Mouse (Mus musculus): ENCODE results near the gene Lamc1.
A peak's percentile ranks its signal among the peaks of the same experiment; 100 is the strongest.
"Not testable (repeated sequence)": the region's sequence is repeated elsewhere in the genome, so short reads cannot be mapped to it uniquely, and the experiment has no call there.

Gene Lamc1

DNA sequence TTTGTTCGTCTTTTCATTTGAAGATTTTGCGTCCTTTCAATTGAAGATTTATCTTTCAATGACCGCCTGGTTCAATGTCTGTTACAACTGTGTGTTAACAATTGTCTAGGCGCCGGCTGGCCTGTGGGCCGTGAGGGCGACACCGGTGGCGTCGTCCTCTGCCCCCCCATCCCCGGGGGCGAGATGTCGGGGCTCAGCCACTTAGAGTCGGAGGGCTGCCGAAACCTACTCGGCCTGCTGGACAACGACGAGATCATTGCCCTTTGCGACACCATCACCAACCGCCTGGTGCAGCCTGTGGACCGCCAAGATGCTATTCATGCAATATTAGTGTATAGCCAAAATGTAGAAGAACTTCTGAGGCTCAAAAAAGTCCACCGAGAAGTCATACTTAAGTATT is 27.3 kb downstream of the Lamc1 start:
- DNase-seq (ENCODE audit: low read depth, low spot score), result not testable (repeated sequence)

DNA sequence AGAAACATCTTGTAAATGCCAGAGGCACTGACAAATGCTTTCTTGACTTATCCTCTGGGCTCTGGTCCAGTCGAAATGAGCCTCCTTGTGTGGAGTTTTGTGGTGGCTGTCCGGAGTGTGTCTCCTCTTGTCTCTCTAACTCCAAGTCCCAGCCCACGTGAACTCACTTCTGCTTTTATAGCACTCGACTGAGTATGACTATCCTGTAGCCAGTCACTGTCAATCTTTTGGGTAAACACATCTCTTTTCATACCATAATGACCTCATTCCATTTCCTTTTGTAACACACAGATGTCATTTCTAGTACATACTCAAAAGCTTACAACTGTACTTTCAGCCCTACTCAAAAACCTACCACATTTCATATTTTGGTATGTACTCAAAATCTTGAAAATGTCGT is 33.1 kb downstream of the Lamc1 start:
- peak; percentile 40 for DNase-seq (ENCODE audit: low read depth, low spot score)

- DNase-seq (ENCODE audit: low read depth, low spot score), result not testable (repeated sequence)
These were observed 34.7 kb downstream of the Lamc1 start for GRCm38 (mm10) chr1:153297774-153298363.

GRCm38 (mm10) chr1:153296035-153296434 is 36.6 kb downstream of the Lamc1 start:
- no peak for DNase-seq (ENCODE audit: low read depth, low spot score)

- DNase-seq (ENCODE audit: low read depth, low spot score), result no peak
These were observed 39.7 kb downstream of the Lamc1 start for GRCm38 (mm10) chr1:153292892-153293291.

DNA sequence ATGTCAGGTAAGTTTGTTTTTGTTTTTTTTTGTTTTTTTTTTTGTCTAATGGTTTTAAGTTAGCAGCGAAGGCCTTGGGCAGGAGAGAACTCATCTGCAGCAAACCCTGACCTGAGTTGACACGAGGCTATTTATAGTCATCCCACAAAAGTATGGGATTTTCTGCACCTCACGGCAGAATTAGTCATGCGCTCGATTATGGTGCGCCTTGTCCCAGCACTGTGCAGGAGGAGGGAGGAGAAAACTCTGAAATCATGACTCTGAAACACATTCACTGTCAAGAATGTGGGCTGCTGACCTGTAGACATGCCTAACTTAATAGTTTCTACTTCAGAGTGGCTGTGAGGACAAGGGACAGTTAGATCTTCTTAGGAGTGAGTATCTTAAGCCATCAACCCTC is 40.4 kb downstream of the Lamc1 start:
- DNase-seq (ENCODE audit: low read depth, low spot score), result no peak

DNA sequence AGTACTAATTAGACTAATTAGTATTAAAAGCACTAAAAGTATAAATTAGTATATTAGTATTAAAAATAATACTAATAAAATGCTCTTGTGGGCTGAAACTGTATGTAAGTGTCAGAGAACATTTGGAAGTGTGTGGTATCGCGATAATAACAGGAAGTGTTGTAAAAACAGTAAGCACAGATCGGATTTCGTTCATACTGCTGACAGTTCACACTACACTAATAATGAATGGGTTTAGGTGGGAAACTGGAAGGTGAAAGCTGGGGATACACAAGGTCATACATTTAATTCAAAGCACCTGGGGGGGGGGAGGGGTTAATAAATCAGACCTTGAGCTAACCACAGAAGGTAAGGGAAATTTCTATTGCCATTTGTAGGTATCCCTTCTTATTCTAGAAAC is 41.2 kb downstream of the Lamc1 start:
- no peak for DNase-seq (ENCODE audit: low read depth, low spot score)

DNA sequence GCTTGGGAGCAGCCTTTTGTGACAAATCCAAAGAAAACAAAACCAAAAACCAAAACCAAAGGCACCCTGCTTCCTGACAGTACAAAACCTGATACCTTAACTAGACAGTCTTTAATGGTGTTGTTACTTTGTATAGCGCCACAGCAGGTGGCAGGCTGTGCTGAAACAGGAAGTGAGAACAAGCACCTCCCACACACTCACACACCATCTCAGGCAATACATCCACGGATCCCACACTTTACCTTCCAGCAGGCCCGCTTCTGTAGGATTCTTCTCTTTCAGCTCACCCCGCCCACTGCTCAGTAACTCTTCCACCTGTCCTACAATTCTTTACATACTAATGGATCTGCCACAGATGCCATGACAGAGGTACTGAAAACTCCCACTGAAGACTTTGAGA is 44.6 kb downstream of the Lamc1 start:
- peak; percentile 77 for DNase-seq (ENCODE audit: low read depth, low spot score)

DNA sequence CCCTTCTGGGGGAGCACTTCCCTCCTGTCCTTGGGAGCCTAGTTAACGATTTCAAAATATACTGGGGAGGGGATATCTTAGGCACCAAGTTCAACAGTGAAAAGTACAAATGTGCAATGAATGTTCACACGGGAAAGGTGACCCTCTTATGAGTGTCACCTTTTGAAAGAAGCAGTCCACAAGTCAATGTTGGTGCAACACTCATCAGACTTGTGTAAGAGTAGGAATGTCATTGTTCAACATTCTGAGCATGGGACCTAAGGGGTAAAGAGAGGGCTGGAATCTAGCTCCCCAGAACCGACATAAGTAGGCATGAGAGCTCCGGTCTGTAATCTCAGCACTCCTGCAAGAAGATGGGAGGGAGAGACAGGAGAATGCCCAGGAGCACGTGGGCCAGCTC is 45.1 kb downstream of the Lamc1 start:
- DNase-seq (ENCODE audit: low read depth, low spot score), result peak; percentile 11

- no peak for DNase-seq (ENCODE audit: low read depth, low spot score)
These were observed 46.4 kb downstream of the Lamc1 start for GRCm38 (mm10) chr1:153286216-153286615.

- DNase-seq (ENCODE audit: low read depth, low spot score), result no peak
These were observed 47.4 kb downstream of the Lamc1 start for GRCm38 (mm10) chr1:153285188-153285587.

DNA sequence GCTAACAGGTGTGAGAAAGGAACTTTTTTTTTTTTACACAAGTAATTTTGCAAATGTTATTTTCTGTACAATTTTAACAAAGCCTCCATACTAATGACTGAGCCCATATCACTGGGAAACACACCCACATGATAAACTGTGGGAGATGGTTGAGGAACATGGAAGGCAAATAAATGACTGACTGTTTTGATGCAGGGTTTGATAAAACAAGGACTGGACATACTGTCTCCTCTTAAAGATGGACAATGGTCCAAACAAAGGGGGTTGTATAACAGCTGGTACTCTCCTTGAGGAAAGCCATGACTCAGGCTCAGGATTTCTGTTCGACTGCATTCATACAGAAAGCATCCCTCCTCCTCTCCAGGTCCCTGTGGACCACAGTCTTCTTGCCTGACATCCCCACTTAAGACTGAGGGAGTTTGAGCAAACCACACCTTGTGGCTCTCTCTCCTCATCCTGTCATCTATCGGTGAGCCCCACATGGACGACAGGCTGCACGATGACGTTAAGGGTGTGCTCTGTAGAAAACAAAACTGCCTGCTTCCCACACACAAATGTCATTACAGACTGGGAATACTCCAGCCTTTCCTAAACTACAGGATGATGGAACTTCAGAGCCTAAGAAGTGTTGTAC is 50.1 kb downstream of the Lamc1 start:
- DNase-seq (ENCODE audit: low read depth, low spot score), result no peak

DNA sequence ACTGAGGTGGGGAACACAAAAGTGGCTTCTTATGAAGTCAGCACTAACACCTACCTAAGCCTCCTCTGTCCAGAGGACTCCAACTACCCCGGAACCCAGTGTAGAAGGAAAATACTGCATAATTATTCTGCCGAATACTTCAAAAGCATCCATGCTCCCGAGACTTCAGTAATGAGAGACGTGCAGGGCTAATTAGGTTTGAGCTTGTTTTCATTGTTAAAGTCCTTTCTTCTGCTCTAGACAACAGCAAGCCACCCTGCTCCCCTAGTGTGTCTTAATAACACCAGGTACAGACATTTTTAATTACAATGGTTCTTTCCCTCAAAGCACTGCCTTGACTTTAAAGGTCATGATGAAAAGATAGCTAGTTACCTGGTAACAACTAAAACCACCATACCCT is 51.1 kb downstream of the Lamc1 start:
- no peak for DNase-seq (ENCODE audit: low read depth, low spot score)

- no peak for DNase-seq (ENCODE audit: low read depth, low spot score)
These were observed 52.2 kb downstream of the Lamc1 start for GRCm38 (mm10) chr1:153280411-153280810.

DNA sequence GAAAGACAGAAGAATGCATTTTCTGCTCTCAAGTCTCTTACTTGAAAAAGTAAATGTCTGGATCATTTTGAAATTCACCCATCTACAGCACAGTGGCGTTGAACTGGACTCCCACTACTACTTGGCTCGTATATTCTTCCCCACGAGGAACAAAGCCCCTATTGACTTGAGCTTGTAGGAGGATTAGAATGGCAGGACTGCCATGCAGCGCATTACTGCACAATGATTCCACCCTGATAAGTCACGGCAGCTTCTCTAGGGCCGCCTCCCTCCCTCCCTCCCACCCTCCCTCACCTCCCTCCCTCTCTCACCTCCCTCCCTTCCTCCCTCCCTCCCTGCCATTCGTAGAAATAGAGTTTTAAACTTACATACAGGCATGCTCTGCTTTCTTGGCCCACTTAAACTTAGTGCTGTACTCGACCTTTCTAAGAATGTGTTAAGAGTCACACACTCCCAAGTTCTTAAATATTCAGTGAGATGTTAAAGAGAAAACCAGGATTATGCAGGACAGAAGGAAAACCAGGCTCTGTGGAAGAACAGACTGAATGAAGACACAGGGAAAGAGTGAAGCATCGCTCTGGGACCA is 54.5 kb downstream of the Lamc1 start:
- DNase-seq (ENCODE audit: low read depth, low spot score), result no peak

GRCm38 (mm10) chr1:153275466-153275865 is 57.1 kb downstream of the Lamc1 start:
- no peak for DNase-seq (ENCODE audit: low read depth, low spot score)

DNA sequence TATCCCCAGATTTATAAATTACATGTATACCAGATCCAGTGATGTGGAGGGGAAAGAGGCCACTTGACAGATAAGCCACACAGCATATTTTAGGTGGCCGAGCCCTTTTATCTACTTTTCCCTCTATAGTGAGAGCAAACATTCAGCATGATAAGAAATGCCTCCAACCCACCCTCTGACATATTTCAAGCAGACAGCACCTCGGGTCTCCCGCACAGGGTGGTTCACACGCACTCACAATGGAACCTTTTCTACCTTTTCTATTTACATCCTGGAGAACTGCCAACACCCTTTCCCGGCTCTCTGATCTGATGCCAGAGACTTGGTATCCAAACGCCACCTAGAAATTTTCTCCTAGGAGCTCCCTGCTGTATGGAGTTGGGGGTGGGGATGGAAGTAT is 58.0 kb downstream of the Lamc1 start:
- DNase-seq (ENCODE audit: low read depth, low spot score), result no peak

DNA sequence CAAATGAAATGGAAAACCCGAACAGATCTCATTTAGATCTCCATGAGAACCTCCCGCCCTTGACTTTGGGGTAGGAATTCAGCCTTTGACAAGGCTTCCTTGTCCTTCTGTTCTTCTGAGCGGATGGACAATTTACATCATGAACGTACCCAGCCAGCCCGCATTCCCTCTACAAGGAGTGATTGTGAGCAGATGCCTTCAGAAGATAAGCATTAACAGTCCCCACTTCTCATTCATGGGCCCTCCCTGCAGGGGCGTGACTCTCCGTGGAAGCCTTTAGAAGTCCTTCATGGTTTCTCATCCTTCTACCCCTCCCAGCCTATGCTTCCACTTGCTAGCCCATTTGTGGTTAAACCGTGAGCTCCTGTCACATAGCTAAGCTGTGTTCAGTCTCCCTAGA is 58.9 kb downstream of the Lamc1 start:
- DNase-seq (ENCODE audit: low read depth, low spot score), result no peak

DNA sequence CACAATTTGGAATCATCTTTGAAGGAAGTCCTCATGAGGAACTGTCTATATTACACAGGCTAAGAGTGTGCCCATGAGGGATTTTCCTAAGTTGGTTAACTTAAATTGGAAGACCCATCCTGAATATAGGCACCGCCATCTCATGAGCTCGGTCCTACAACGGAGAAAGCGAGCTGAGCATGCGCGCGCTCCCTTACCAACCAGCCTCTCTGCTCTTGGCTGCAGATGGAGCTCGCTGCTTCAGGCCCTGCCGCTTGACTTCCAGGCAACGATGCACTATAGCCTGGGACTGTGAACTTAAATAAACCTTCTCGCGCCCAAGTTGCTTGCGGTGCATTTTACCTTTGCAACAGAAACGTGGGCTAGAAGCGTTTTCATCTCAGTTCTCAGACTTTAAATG is 61.8 kb downstream of the Lamc1 start:
- DNase-seq (ENCODE audit: low read depth, low spot score), result no peak

DNA sequence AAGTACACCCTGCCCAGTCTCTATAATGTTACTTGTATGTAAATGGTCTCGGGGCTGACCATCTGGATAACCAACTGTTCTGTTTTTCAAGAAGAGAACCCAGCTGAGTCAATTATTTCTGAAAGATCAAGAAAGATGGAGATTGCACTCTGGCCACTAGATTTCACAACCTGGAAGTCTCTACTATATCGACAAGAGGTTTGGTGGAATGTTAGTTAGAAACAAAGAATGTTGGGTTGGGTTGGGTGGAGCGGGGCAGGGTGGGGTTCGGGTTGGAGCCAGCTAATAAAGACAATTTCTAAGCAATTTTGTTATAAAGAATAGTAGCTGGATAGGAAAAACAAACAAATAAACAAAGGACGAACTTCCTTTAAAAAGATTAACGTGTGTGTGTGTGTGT is 62.9 kb downstream of the Lamc1 start:
- DNase-seq (ENCODE audit: low read depth, low spot score), result no peak

GRCm38 (mm10) chr1:153268806-153269309 is 63.7 kb downstream of the Lamc1 start:
- no peak for DNase-seq (ENCODE audit: low read depth, low spot score)

- DNase-seq (ENCODE audit: low read depth, low spot score), result no peak
These were observed 64.3 kb downstream of the Lamc1 start for GRCm38 (mm10) chr1:153268306-153268705.

DNA sequence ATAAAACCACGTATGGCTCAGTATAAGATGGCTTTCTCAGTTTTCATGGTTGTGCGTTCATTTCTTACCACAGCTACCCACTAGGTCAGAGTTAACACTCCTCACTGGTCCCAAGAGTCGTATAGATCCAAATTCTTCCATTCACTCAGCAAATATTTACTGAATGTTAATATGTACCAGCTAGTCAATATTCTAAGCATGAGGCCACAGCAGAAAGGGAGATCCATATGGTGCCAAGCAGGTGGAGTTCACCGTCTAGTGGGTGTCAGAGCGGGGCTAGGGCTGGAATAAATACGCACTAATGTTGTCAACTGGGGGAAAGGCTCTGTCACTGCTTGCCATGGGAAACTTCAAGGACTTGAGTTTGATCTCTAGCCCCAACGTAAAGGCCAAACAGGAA is 64.9 kb downstream of the Lamc1 start:
- DNase-seq (ENCODE audit: low read depth, low spot score), result no peak
